Mouse (Mus musculus) olfactory bulb, adult 2 months (tissue): ENCODE results near the gene Gli3.

Experiments
- CTCF ChIP-seq: fragments of 200-500 bp; IDR thresholded peaks from 2 replicates; pipeline ENCODE4 v1.5.1; 2012; ENCODE audit warnings: low read depth, mild to moderate bottlenecking, low read length, moderate library complexity; ENCODE audit not compliant: insufficient read depth
- POLR2A ChIP-seq: fragments of 200-500 bp; IDR thresholded peaks from 2 replicates; pipeline ENCODE4 v1.6.1; 2012; ENCODE audit warnings: mild to moderate bottlenecking, low read depth, low read length, moderate library complexity; ENCODE audit not compliant: insufficient read depth

GRCm38 (mm10) chr13:15724723-15725122 is 261.7 kb downstream of the Gli3 start:
- TF ChIP-seq CTCF (no peak), POLR2A (no peak)
